Mouse (Mus musculus): ENCODE data around the gene Lama2.

DNA sequence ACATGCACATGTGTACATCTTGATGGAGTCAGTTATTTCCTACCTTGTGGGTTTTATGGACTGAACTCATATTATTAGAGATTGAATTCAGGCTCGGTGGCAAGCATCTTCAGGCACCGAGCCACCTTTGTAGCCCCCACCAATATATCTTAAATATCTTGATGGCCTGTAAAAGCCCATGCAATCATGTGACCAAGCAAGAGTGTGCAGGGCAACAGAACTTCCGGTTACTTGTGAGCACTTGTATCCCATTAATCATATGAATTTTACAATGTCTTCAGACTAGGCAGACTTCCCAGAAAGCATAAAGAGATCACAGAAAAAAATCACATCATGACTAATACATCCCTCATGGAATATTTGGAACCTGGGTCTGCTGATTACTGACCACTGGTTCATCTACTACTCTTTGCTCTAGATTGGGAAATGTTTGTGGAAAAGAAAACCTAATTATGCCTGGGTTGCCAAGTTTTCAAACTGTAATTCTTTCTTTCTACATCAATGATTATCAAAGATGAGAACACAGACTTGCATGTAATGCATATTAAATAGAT is 517.7 kb downstream of the Lama2 start:
- no peak for TF ChIP-seq CTCF (IDR thresholded peaks at IDR 0.05; ENCODE audit: borderline replicate concordance, extremely low read depth, insufficient read depth, insufficient read length)
- TF ChIP-seq POLR2A (IDR thresholded peaks at IDR 0.05; ENCODE audit: borderline replicate concordance, extremely low read depth, insufficient read depth, insufficient read length, poor library complexity, severe bottlenecking), result no peak

Data from brain, embryonic 14.5 days (tissue).